Mouse (Mus musculus) intestine, postnatal 0 days (tissue): Measurements from ENCODE around the gene Pde4c. TPM values are rescaled to one million over a fixed set of nuclear protein-coding genes. Genes with fewer than 3 reads are reported as not detected.

Experiments used
- ATAC-seq: fragments of 200-750 bp; cut with Nextera tagmentation; 2 replicates; pipeline ENCODE4 v1.8.0; 2017; ENCODE audit warnings: mild to moderate bottlenecking, moderate TSS enrichment, moderate library complexity
- H3K27ac ChIP-seq: fragments of 300-500 bp; sonication (generic); 2 replicates; pipeline ENCODE4 v1.5.1; 2014; ENCODE audit warnings: mild to moderate bottlenecking, low read depth, low read length, moderate library complexity
- H3K27me3 ChIP-seq: fragments of 300-500 bp; sonication (generic); replicated peaks from 2 replicates; pipeline ENCODE4 v1.6.1; 2014; ENCODE audit warnings: low read length, mixed read lengths; ENCODE audit not compliant: control insufficient read depth, insufficient read depth
- H3K36me3 ChIP-seq: fragments of 300-500 bp; sonication (generic); 2 replicates; pipeline ENCODE4 v1.6.1; 2014; ENCODE audit warnings: mild to moderate bottlenecking, moderate library complexity; ENCODE audit not compliant: control insufficient read depth, insufficient read depth
- H3K4me1 ChIP-seq: fragments of 300-500 bp; sonication (generic); replicated peaks from 2 replicates; pipeline ENCODE4 v1.6.1; 2014; ENCODE audit warnings: antibody characterized with exemption, low read length, mixed read lengths; ENCODE audit not compliant: control insufficient read depth, insufficient read depth
- H3K4me2 ChIP-seq: fragments of 300-500 bp; sonication (generic); replicated peaks from 2 replicates; pipeline ENCODE4 v1.6.1; 2014; ENCODE audit warnings: low read depth, mild to moderate bottlenecking, moderate library complexity
- H3K4me3 ChIP-seq: fragments of 300-500 bp; sonication (generic); 2 replicates; pipeline ENCODE4 v1.5.1; 2014; ENCODE audit warnings: low read depth, low read length
- H3K9ac ChIP-seq: fragments of 300-500 bp; sonication (generic); 2 replicates; pipeline ENCODE4 v1.6.1; 2014; ENCODE audit warnings: mild to moderate bottlenecking, low read depth, low read length
- H3K9me3 ChIP-seq: fragments of 300-500 bp; sonication (generic); 2 replicates; pipeline ENCODE4 v1.6.1; 2016; ENCODE audit warnings: mixed run types; ENCODE audit not compliant: control insufficient read depth
- CTCF ChIP-seq: sonication (generic); IDR thresholded peaks from 2 replicates; pipeline ENCODE4 v1.5.1; 2016; ENCODE audit warnings: low read depth, mild to moderate bottlenecking, control low read depth, antibody characterized with exemption, moderate library complexity
- WGBS: fragments of 180-500 bp; shearing (Covaris S2); extraction: QIAGEN DNeasy Blood & Tissue Kit; methylation state at CpG from one replicate; pipeline ENCODE4 v1.1.7; 2014; 5-methylcytosine and 5-hydroxymethylcytosine counted together
- polyA plus RNA-seq: library from polyadenylated mRNA; unstranded; fragments of >200 nt; fragmentation: Nextera tagmentation; extraction: Ambion mirVana; gene quantifications from 2 replicates; pipeline ENCODE4 v1.2.1, GENCODE M21; 2015

Pde4c gene
- polyA plus RNA-seq, 1 experiment from 2014 or later = 0.21 TPM

DNA sequence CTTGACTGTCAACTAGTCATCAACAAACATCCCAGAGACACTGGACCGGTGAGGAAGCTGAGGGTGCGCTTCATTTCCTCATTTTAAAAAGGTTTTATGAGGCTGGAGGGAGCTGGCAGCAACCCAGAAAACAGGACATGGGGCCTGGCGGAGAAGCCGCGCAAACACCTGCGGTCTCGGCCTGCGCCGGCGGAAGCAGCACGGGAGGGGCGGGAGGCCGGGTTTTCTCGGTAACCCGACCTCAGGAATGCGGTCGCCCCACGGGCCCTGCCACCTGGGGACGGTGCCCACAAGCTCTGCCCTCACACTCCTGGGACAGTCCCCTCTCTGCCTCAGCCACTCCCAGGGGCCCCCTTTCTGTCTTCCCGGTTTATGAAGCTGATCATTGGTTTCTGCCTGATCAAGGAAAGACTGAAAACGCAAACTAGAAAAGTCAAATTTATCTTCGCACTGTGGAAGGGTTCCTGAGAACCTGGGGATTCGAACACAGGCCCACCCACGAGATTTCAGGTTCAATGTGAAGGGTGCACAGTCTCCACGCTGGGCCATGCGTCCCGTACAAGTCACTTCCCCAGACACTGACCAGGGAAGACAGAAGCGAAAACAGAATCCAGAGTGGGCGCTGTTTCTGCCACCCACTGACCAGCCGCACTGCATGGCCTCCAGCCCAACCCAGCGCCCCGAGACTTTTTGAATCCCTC is 28.1 kb upstream of the Pde4c start:
- no peak overlapping the region for H3K4me3 ChIP-seq
- 0 out of 2 replicates have a peak, but pooled peaks have one; percentile 11 for TF ChIP-seq CTCF
- no peaks in the 10 kb centered on the region for H3K36me3 ChIP-seq
- peak overlapping the region; percentile 34; the same call in 1 of the 2 replicates for H3K9ac ChIP-seq
- H3K27ac ChIP-seq = peak overlapping the region; percentile 97
- ATAC-seq = no peak
- no peaks in the 10 kb centered on the region for H3K9me3 ChIP-seq
- no peaks in the 10 kb centered on the region for H3K27me3 ChIP-seq
- peaks cover 15% of the 10 kb centered on the region; the same call in 1 of the 2 replicates for H3K4me1 ChIP-seq
- peak overlapping the region; percentile 63 for H3K4me2 ChIP-seq
- WGBS = 21% methylated on average over 30 of the region's 32 CpGs

DNA sequence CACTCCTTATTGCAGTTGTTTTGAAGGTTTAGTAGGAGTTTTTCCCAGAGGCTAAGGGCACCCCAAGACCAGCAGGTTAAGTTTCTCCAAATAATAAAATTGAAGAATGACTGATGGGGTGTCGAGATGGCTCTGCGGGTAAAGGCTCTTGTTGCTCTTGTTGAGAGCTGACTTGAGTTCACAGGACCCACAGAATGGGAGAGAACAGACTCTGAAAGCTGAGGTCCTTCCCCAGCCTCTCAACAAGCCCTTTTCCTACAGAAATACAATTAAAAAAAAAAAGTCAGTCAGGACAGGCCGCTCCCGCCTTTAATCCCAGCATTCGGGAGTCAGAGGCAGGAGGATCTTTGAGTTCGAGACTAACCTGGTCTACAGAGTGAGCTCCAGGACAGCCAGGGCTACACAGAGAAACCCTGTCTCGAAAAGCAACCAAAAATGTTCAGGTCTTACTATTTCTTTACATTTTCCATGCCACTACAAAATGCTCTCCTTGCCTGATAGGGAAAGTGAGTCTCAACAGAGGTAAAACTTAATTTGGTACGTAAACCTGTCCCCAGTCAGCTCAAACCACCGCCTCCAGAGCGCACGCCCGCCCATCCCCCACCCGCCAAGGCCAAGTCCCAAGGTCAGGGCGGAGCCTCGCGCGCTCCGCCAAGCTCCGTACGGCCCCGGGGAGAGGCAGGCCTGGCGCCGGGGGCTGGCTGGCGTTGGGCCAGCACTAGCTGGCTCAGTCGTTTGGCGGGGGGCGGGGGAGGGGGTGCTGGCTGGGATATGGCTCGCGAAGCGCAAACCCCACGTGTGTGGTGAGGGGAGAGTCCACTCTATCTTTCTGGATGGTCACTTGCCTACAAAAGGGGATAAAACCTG is 27.3 kb upstream of the Pde4c start:
- 0 out of 2 replicates have a peak, but pooled peaks have one; percentile 2 for ATAC-seq
- TF ChIP-seq CTCF = no peak
- Histone ChIP-seq H3K4me1 (peaks cover 18% of the 10 kb centered on the region), H3K4me2 (peak overlapping the region; percentile 63), H3K36me3 (peaks cover 3% of the 10 kb centered on the region; the same call in 1 of the 2 replicates), H3K9ac (peak overlapping the region; percentile 46; the same call in 1 of the 2 replicates), H3K9me3 (no peaks in the 10 kb centered on the region), H3K27me3 (no peaks in the 10 kb centered on the region), H3K27ac (peak overlapping the region; percentile 97), H3K4me3 (no peak overlapping the region)
- WGBS = 3% methylated on average over 31 of the region's 31 CpGs

DNA sequence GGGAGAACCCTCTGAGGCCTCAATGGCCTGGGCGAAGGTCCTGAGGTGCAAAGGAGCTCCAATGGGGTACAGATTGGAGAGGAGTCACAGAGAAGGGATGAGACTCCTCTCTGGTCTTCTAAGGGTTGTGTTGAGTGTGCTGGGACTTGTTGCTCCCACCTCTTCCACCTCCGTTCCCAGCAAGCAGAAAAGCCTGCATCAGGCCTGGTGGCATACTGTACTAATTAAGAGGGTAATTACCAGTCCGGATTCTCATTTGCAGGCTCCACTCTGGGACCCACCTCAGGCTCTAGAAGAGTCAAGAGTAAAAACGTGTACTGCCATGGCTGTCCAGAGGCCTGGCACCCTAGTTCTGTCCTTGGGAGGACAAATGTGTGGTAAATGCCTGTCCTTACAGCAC is 26.6 kb upstream of the Pde4c start:
- TF ChIP-seq CTCF = no peak
- WGBS = 36% methylated on average over 4 of the region's 4 CpGs
- ATAC-seq = no peak

DNA sequence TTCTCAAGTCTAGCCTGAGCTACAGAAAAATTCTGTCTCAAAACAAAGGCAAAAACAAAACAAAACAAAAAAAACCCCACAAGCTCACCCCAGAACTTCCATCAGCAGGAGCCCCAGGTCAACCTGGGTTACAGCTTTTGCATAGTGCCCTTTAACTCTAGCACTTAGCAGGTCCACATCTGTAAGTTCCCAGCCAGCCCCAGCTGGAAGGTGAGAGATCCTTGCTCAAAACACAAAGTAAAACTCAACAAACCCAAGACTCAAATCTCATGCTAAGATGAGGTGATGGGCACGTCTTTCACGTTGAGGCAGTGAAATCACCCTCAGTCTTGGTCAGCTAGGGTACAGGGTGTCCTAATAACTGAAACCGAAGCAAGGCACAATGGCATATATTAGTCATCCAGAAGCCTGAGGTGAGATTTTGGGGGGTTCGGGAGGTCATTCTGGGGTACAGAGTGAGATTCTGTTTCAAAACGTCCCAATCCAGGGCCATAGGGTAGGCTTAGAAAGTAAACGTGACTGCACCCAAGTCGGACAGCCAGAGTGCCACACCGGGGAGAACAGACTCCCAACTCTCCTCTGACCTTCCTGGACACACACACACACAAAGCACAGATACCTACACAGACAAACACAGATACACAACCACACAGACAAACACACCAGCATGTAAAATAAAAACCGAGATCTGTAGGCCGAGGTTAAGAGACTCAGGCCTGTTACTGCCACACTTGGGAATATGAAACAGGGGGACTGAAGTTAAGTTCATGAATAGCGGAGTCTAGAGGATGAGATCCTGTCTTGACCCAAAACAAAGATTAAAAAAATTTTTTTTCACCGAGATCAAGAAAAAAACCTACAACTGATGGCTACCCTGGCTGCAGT is 25.9 kb upstream of the Pde4c start:
- no peaks in the 10 kb centered on the region for H3K9me3 ChIP-seq
- 58% methylated on average over 12 of the region's 12 CpGs for WGBS
- peak overlapping the region; percentile 63 for H3K4me3 ChIP-seq
- peak overlapping the region; percentile 61 for H3K4me2 ChIP-seq
- H3K36me3 ChIP-seq = peaks cover 6% of the 10 kb centered on the region; the same call in 1 of the 2 replicates
- H3K9ac ChIP-seq = 0 out of 2 replicates have a peak overlapping the region, but pooled peaks have one; percentile 98
- H3K4me1 ChIP-seq = peaks cover 20% of the 10 kb centered on the region
- H3K27ac ChIP-seq = peak overlapping the region; percentile 97
- H3K27me3 ChIP-seq = no peaks in the 10 kb centered on the region
- TF ChIP-seq CTCF = no peak
- no peak for ATAC-seq

More for the DNA sequence above, 26.6 kb upstream of the Pde4c start:
- no peaks in the 10 kb centered on the region for H3K9me3 ChIP-seq
- no peaks in the 10 kb centered on the region for H3K27me3 ChIP-seq
- peaks cover 22% of the 10 kb centered on the region for H3K4me1 ChIP-seq
- peak overlapping the region; percentile 97 for H3K27ac ChIP-seq
- peak overlapping the region; percentile 46; the same call in 1 of the 2 replicates for H3K9ac ChIP-seq
- peak overlapping the region; percentile 63 for H3K4me2 ChIP-seq
- H3K36me3 ChIP-seq = peaks cover 6% of the 10 kb centered on the region; the same call in 1 of the 2 replicates
- H3K4me3 ChIP-seq = no peak overlapping the region

DNA sequence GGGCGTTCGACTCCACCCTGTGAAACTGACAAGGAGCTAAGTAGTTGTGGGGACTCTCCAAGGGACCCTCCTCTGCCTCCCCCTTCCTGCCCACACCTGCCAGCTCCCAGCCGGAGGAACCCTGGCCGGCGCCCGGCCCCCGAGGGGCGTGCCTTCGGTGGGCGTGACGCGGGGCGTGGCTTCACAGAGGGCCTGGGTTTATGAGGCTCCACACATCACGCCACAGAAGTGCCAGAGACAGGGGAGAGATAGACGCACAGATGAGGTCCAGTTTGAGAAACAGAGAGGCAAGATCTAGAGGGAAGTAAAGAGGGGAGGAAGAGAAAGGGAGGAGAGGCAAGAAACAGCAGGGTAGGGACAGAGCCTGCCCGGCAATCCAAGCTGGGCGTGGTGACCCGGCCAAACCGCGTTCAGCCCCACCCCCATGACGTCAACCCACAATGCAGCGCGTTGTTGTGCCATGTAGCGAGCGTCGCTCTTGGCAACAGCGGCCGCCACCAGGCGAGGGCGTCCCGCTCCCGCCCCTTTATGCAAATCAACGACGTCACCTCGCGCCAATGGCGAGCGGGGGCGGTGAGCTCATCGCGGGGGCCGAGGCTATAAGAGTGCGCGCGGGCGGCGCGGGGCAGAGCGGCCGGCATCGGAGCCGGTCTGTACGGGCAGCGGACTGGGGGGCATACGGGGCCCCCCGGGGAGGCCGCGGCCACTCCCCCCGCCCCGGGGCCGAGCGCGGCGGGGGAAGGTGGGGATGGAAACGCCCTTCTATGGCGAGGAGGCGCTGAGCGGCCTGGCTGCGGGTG is 25.0 kb upstream of the Pde4c start, which contains the start of gene Jund:
TSS of gene Jund (plus strand) at position 640 of the 800 bp plus-strand sequence.
- H3K9me3 ChIP-seq = no peaks in the 10 kb centered on the region
- under 1% methylated on average over 64 of the region's 69 CpGs for WGBS
- peaks cover 20% of the 10 kb centered on the region for H3K4me1 ChIP-seq
- H3K4me2 ChIP-seq = peak within 1 kb of the TSS; percentile 61
- TF ChIP-seq CTCF = peak; percentile 46
- H3K27ac ChIP-seq = peak within 1 kb of the TSS; percentile 97
- peak within 1 kb of the TSS; percentile 98 for H3K9ac ChIP-seq
- peaks cover 6% of the 10 kb centered on the region for H3K36me3 ChIP-seq
- H3K27me3 ChIP-seq = no peaks in the 10 kb centered on the region
- H3K4me3 ChIP-seq = peak within 1 kb of the TSS; percentile 63
- ATAC-seq = peak; percentile 85
